Mouse (Mus musculus): Measurements from ENCODE around the gene Akap2.

DNA sequence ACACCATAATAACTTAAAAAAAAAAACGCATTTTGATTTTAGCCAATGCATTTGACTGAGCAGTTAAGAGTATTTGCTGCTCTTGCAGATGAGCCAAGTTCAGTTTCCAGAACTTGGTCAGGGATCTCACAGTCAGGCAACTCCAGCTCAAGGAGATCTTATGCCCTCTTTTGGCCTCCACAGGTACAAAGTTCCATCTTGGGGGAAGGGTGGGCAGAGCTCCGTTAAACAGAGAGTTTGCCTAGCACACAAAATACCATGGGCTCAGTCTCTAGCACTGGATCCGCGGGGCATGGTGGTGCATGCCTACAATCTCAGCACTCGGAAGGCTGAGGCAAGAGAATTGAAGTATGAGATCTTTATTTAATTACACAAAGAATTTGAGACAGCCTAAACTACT lies 14.9 kb downstream of the Akap2 start:
- TF ChIP-seq POLR2A (IDR thresholded peaks at IDR 0.05; ENCODE audit: insufficient read depth, low read depth, low read length) (no peak), CTCF (IDR thresholded peaks at IDR 0.05; ENCODE audit: insufficient read depth, low read depth, low read length) (no peak)
